Mouse (Mus musculus) thymus, adult 2 months (tissue): Measurements from ENCODE around the gene Patj. TPM values are rescaled to one million over a fixed set of nuclear protein-coding genes. Genes with fewer than 3 reads are reported as not detected.
"Not testable (repeated sequence)": the region's sequence is repeated elsewhere in the genome, so short reads cannot be mapped to it uniquely, and the experiment has no call there.

ENCODE experiments used
- DNase-seq: peaks from one replicate; pipeline ENCODE4 v3.0.0; 2021
- H3K27ac ChIP-seq: fragments of 200-500 bp; 2 replicates; pipeline ENCODE4 v1.5.1; 2012; ENCODE audit warnings: low read length, control low read depth; ENCODE audit not compliant: control insufficient read depth, insufficient read depth
- H3K27me3 ChIP-seq: fragments of 200-500 bp; 2 replicates; pipeline ENCODE4 v1.6.1; 2012; ENCODE audit warnings: mild to moderate bottlenecking, low read length, moderate library complexity, mixed read lengths; ENCODE audit not compliant: control insufficient read depth, insufficient read depth
- H3K36me3 ChIP-seq: fragments of 200-500 bp; 2 replicates; pipeline ENCODE4 v1.6.1; 2012; ENCODE audit warnings: mild to moderate bottlenecking, low read length, moderate library complexity; ENCODE audit not compliant: control insufficient read depth, insufficient read depth
- H3K4me1 ChIP-seq: fragments of 200-500 bp; replicated peaks from 2 replicates; pipeline ENCODE4 v1.6.1; 2012; ENCODE audit warnings: low read length; ENCODE audit not compliant: control insufficient read depth, insufficient read depth
- H3K4me3 ChIP-seq: fragments of 200-500 bp; 2 replicates; pipeline ENCODE4 v1.5.1; 2012; ENCODE audit warnings: mild to moderate bottlenecking, low read length, control low read depth, moderate library complexity; ENCODE audit not compliant: control insufficient read depth, insufficient read depth
- CTCF ChIP-seq: fragments of 200-500 bp; IDR thresholded peaks from 2 replicates; pipeline ENCODE4 v1.5.1; 2012; ENCODE audit warnings: mild to moderate bottlenecking, control low read depth, low read length, moderate library complexity, borderline replicate concordance; ENCODE audit not compliant: control insufficient read depth, poor library complexity, insufficient read depth; ENCODE audit errors: extremely low read depth
- POLR2A ChIP-seq: fragments of 200-500 bp; IDR thresholded peaks from 2 replicates; pipeline ENCODE4 v1.6.1; 2012; ENCODE audit warnings: mild to moderate bottlenecking, low read length, control low read depth, moderate library complexity; ENCODE audit not compliant: control insufficient read depth, poor library complexity, insufficient read depth; ENCODE audit errors: extremely low read depth
- WGBS: fragments of 180-500 bp; shearing (Covaris S2); methylation state at CpG from one replicate; pipeline ENCODE4 v1.1.7; 2018; 5-methylcytosine and 5-hydroxymethylcytosine counted together
- polyA plus RNA-seq: library from polyadenylated mRNA; depleted of rRNA; stranded (reverse); fragments of >200 nt; gene quantifications from 2 replicates; pipeline ENCODE4 v1.2.3, GENCODE M21; 2012

Gene Patj
- polyA plus RNA-seq, 1 experiment: 35.0 TPM

- Histone ChIP-seq H3K36me3 (no peaks in the 10 kb centered on the region), H3K4me1 (no peaks in the 10 kb centered on the region), H3K27me3 (no peaks in the 10 kb centered on the region), H3K4me3 (no peak overlapping the region), H3K27ac (no peak overlapping the region)
- no peak for DNase-seq
- TF ChIP-seq CTCF (no peak), POLR2A (no peak)
- 95% methylated on average over 3 of the region's 3 CpGs for WGBS
These were observed 304.6 kb downstream of the Patj start for GRCm38 (mm10) chr4:98700156-98700555.

- no peaks in the 10 kb centered on the region for H3K27me3 ChIP-seq
- no peaks in the 10 kb centered on the region for H3K4me1 ChIP-seq
- peak; percentile 50 for DNase-seq
- TF ChIP-seq POLR2A (no peak), CTCF (peak; percentile 55; the same call in 1 of the 2 replicates)
- H3K27ac ChIP-seq: no peak overlapping the region
- no peak overlapping the region for H3K4me3 ChIP-seq
- WGBS: 48% methylated on average over 12 of the region's 12 CpGs
- H3K36me3 ChIP-seq: no peaks in the 10 kb centered on the region
These were observed 306.8 kb downstream of the Patj start for GRCm38 (mm10) chr4:98702201-98702894.

- Histone ChIP-seq H3K36me3 (no peaks in the 10 kb centered on the region), H3K27me3 (no peaks in the 10 kb centered on the region), H3K4me1 (no peaks in the 10 kb centered on the region), H3K4me3 (no peak overlapping the region), H3K27ac (no peak overlapping the region)
- no peak for DNase-seq
- TF ChIP-seq POLR2A (no peak), CTCF (no peak)
- 97% methylated on average over 8 of the region's 8 CpGs for WGBS
These were observed 315.3 kb downstream of the Patj start for GRCm38 (mm10) chr4:98710891-98711290.

GRCm38 (mm10) chr4:98717735-98718546 lies 322.4 kb downstream of the Patj start:
- Histone ChIP-seq H3K27ac (no peak overlapping the region), H3K4me3 (no peak overlapping the region), H3K36me3 (no peaks in the 10 kb centered on the region), H3K27me3 (no peaks in the 10 kb centered on the region), H3K4me1 (no peaks in the 10 kb centered on the region)
- no peak for TF ChIP-seq CTCF
- DNase-seq: no peak
- WGBS: 94% methylated on average over 17 of the region's 17 CpGs

GRCm38 (mm10) chr4:98718547-98718917 lies 322.9 kb downstream of the Patj start:
- Histone ChIP-seq H3K27ac (no peak overlapping the region), H3K4me3 (no peak overlapping the region), H3K36me3 (no peaks in the 10 kb centered on the region), H3K27me3 (no peaks in the 10 kb centered on the region), H3K4me1 (no peaks in the 10 kb centered on the region)
- no peak for DNase-seq
- WGBS: 93% methylated on average over 10 of the region's 10 CpGs
- TF ChIP-seq POLR2A: no peak
- TF ChIP-seq CTCF: no peak

- H3K4me1 ChIP-seq: no peaks in the 10 kb centered on the region
- H3K36me3 ChIP-seq: no peaks in the 10 kb centered on the region
- peaks cover 4% of the 10 kb centered on the region; the same call in 1 of the 2 replicates for H3K27me3 ChIP-seq
- no peak overlapping the region for H3K4me3 ChIP-seq
- TF ChIP-seq CTCF: peak; percentile 88; the same call in 1 of the 2 replicates
- TF ChIP-seq POLR2A: no peak
- peak; percentile 72 for DNase-seq
- no peak overlapping the region for H3K27ac ChIP-seq
- WGBS: 24% methylated on average over 8 of the region's 8 CpGs
These were observed 326.9 kb downstream of the Patj start for GRCm38 (mm10) chr4:98722454-98722853.

GRCm38 (mm10) chr4:98724682-98725081 lies 329.1 kb downstream of the Patj start:
- H3K4me3 ChIP-seq, H3K27me3 ChIP-seq, H3K36me3 ChIP-seq, DNase-seq, H3K4me1 ChIP-seq, H3K27ac ChIP-seq: not testable (repeated sequence)
- 78% methylated on average over 1 of the region's 1 CpGs for WGBS
